Mouse (Mus musculus): Measurements from ENCODE around the gene Cd247.

- no peak for TF ChIP-seq POLR2A (IDR thresholded peaks at IDR 0.05; ENCODE audit: borderline replicate concordance, insufficient read depth, low read length)
- no peak for TF ChIP-seq CTCF (IDR thresholded peaks at IDR 0.05; ENCODE audit: borderline replicate concordance, insufficient read depth, low read depth, low read length)
Observed at GRCm38 (mm10) chr1:165764571-165764970, 23.9 kb upstream of the Cd247 start.

All from cerebellum, adult 2 months (tissue).